Mouse (Mus musculus): ENCODE data around the gene Kmt5b.

Gene Kmt5b

DNA sequence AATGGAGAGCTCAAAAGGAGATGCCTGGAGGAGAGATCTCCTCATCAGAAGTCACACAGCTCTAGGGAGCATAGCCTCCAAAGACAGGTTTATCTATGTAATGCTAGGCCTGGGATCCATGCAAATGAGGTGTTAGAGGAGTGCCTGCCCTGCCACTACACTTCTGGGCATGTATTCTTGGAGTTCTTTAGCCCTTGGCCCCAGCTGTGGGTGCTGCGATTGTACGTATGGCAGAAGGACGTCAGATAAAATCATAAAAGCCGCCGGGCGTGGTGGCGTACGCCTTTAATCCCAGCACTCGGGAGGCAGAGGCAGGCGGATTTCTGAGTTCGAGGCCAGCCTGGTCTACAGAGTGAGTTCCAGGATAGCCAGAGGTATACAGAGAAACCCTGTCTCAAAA, 78.1 kb downstream of the Kmt5b start:
- DNase-seq, result no peak

DNA sequence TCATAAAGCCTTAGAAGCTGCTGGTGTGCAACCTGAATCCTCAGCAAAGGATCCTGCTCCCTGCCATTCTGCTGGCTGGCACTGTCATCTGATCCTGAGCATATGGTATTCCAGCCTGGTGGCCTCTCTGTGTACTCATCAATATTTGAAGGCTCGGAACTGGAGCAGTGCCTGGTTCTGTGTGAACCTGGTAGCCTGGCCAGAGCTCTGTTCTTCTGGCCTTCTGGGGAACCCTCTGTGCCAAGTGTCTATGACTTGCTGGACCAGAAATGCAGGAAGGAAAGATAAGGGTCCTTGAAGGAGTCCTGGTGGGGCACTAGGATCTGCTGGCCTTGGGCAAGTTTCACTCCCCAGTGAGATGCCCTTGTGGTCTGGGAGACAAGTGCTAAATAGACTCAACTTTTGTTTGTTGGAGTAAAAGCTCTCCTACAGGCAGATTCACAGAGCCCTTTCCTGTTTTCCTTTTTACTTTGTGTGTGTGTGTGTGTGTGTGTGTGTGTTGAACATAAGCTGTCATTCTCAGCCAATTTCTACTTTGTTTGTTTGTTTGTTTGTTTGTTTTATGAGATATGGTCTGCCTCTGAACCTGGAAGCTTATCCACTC, 78.7 kb downstream of the Kmt5b start:
- no peak for DNase-seq

DNA sequence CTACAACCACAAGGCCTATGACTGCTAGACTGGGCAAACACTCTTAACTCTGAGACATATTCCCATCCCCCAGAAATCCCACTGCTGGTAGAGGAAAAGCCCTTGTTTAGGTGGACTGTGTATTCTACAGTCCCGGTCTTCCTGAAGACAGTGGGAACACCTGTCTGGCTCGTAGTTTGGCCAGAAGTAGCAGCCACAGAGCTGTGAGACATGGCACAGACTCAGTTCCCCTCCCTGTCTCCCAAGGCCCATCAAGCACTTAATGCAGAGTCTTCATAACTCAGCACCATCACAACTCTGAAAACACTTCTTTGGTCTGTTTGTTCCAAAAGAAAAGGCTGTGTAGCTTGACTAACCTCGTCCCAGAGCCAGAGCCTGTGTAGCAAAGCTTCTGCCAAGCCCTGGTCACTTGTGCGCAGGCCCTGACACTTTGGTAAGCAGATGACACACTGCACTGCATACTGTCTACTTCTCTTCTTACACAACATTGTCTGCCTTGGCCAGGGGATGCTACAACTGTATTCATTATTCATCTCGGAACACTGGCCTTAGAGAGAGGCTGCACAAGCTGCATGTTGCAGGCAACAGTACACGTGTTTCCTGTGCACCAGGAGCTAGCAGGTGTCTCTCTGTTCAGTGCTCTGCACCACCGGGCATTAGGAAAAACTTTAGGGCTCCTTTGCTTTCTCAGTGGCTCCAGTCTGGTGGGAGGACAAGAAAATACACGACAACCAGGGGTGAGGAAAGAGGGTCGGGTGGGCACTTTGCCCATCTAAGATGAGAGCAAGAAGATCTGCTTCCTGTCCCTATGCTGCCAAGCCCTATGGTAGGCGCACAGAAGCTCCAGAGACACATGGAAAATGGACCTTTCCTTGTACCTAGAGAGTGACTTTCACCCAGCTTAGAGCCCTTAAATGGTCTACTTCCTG, 79.7 kb downstream of the Kmt5b start:
- DNase-seq, result no peak

DNA sequence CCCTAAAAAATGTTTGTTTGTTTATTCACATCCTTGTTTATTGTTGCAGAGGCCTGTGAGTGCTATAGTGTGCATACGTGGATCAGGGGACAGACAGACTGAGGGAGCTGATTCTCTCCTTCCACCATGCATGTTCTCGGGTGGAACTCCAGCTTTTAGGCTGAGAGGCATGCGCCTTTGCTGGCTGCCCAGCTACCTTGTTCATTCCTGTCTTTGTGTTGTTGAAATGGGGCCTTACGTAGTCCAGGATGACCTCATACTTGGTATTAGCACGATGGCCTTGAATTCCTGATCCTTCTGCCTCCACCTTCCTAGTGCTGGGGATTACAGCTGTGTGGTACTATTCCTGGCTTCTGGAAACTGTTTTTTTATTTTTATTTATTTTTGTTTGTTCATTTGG, 80.5 kb downstream of the Kmt5b start:
- DNase-seq, result no peak

DNA sequence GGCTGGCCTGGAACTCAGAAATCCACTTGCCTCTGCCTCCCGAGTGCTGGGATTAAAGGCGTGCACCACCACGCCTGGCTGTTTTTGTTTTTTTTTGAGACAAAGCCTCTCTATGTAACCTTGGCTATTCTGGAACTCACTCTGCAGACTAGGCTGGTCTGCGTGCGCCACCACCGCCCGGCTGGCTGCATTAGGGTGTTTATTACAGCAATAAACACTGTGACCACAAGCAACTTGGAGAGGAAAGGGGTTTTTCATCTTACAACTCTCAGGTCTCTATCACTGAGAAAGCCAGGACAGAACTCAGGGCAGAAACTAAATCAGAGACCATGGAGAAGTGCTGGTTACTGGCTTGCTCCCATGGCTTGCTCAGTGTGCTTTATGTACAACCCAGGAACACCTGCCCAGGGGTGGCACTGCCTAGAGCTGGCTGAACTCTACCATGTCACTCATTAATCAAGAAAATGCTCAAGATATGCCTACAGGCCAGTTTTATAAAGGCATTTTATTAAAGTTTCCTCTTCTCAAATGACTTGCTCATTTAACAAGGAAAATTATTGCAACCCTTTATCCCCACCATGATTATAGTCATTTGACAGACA, 81.1 kb downstream of the Kmt5b start:
- DNase-seq, result no peak

DNA sequence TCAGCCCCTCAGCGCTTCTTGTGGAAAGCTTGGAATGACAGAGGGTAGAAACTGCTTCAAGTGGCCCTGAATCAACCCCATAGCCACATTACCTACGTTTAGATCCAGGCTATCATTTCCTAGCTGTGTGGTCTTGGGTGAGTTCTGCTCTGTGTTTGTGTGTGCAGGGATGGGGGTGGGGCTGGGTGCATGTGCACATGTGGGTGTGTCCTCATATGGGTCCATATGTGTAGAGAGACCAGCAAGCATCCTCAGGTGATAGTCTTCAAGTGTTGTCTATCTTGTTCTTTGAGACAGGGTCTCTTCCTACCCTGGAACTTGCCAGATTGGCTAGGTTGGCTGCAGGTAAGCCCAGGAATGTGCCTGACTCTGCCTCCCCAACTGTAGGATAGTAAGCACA, 82.0 kb downstream of the Kmt5b start:
- DNase-seq, result no peak

DNA sequence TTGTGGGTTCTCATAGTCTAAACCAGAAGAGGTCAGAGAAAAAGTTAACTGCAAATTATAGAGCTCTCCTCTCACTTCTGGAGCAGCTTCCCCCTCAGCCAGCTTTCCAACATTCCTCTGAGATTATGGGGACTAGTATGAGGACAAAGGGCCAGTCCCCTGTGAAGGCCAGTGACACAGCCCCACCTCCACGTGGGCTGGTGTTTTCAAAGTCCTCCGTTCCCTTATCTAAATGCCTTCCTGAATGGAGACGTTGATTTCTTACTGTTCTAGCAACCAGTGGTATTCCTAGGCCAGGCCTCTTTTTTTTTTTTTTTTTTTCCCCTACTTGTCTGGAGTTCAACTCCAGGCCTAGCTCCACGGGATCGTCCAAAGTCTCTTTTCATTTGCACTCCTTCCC, 82.9 kb downstream of the Kmt5b start:
- DNase-seq, result no peak

DNA sequence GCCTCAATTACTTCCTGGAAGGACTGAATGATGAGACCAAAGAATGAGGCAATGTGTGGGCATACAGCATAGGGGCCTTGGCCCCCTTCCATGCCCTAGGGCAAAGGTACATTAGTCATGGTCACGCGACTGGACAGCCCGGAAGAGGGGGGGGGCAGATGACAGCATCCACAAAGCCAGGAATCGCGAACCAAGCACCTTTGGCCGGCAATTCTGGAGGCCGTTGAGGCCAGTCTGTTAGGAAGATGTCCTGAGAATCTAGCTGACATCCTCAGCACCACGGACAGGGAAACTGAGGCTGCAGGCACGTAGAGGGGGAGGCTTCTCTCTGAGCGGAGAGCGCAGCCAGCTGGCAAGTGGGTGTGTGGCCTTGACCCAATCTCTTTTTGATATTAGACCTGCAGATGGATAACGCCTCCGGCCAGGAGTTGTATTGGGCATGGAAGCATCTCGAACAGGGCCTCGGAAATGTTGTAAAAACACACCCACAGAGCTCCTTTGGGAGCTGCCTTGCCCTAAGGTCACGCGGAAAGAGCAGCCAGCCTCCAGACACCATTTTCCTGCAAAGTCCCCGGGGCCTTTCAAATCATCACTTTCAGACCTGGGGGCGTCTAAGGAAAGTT, 83.7 kb downstream of the Kmt5b start:
- DNase-seq, result peak in 1 of 2 experiments; percentile 21

DNA sequence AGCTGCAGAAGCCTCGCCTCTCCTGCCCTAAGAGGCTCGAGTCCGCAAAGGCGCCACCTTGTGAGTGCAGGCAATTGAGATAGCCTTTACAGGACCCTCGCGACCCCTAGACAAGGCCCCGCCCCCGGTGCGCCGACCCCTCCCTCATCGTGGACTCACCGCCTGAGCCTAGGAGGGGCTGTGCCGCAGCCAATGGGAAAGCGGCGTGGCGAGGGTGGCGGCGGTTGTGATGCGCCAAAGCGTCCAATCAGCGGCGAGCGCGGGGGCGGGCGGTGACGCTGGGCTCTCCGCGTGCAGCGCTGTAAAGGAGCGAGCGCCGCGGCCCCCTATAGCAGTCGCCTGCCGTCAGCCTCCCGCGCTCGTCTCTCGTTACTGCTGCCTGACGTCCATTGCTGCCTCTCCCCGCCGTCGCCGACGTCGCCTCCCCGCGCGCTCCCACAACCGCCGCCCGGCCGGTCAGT, 84.3 kb downstream of the Kmt5b start, which contains the start of gene Chka:
Chka (plus strand) TSS at position 272 of the 461 bp plus-strand sequence.
- peak; percentile 94 to 97 for DNase-seq

DNA sequence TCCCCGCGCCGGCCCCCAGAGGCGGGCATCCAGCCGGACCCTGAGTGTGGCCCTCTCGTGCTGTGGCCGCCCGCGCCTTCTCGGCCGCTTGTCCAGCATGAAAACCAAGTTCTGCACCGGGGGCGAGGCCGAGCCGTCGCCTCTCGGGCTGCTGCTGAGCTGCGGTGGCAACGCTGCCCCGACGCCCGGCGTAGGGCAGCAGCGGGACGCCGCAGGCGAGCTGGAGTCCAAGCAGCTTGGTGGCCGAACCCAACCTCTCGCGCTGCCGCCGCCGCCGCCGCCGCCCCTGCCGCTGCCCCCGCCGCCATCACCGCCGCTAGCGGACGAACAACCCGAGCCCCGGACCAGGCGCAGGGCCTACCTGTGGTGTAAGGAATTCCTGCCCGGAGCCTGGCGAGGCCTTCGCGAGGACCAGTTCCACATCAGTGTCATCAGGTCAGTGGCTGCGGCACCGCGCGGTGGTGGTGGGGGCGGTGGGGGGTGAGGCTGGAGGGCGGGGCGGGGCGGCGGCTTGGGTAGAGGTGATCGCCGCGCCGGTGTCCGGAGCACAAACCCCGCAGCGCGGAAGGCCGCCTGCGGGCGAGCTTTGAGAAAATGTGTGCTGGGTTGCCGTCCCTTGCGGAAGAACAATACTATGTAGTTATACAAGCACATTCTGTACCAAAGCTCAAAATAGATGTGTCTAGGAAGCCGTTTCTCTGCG, 84.9 kb downstream of the Kmt5b start:
- peak; percentile 38 to 54 for DNase-seq

DNA sequence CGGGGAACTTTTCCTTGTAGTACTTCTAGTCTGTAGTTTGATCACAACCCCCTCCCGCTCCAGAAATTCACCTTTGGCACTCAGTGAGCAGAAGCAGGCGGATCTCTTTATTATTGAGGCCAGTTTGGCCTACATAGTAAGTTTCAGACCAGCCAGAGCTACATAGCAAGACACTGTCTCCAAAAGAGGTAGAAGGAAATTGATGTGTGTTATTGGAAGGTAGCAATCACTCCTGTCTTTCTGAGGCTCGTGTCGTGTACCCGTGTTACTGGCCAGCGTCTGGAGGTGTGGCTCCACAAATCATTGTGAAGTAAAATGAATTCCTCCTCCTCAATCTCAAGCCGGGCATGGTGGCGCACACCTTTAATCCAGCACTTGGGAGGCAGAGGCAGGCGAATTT, 85.9 kb downstream of the Kmt5b start:
- DNase-seq, result no peak

DNA sequence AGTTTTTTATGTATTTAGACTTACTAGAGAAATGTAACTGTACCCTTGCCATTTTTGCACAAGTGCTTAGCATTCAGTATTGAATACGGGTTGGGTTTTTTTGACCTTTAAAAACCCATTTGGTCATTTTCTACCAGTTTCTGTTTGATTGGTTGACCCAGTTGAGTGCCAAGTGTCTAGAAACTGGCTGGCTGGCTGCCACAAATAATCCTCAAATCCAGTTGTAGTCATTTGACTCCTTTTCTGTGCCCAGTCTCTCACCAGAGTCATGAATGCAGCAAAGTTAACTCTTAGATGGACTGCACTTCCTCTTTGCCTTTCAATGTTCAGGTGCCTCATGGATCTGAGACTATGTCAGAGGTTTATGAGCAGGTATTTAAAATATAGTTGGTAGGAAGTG, 86.7 kb downstream of the Kmt5b start:
- DNase-seq, result no peak

DNA sequence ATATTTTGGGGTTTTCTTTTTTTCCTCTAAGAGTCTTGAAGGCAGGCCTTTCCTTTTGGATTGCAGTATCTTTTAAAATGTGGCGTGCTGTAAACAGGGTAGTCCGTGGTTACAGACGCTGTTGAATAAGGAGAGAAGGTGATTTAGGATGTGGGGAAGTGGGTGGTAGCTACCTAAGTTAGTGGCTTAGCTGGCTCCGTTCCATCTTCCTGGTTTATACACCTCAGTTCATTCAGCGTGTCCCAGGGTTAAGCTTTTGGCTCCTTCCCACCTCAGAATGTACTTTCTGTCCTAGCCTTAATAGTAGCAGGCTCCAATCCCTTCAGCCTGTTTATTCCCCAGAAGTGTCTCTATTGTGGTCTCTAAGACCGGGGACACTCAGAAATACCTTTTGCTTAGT, 87.9 kb downstream of the Kmt5b start:
- no peak for DNase-seq

DNA sequence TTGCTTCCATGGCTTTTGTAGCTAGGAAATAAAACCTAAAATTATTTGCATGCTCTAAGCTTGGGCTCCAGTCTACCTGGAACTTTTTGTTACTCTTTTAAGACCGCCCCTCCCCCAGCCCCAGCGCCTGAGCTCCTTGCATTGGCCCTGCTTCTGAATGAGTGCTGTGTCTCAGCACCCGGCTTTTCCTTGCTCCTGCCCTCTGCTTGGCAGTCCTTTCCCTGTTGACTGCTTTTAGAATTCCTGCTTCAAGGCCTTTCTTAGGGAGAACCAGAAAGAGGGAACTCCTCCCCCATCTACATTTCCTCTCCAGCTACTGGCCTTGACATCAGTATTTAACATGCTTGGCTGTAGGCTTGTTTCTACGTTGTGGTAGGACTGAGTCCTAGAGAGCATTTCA, 88.4 kb downstream of the Kmt5b start:
- DNase-seq, result no peak

DNA sequence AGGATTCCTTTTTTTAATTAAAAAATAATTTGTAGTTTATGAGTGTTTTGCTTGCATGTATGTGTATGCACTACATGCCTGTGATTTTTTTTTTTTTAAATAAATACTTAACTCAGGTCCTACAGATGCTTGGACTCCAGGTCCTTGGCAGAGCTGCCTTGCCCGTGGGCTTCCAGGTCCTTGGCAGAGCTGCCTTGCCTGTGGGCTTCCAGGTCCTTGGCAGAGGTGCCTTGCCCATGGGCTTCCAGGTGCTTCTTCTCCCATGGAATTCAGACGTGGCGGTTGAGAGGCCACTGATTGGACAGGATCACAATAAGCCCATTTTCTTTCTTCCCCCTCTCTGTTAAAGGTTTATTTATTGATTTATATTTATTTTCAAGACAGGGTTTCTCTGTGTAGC, 90.0 kb downstream of the Kmt5b start:
- no peak for DNase-seq

DNA sequence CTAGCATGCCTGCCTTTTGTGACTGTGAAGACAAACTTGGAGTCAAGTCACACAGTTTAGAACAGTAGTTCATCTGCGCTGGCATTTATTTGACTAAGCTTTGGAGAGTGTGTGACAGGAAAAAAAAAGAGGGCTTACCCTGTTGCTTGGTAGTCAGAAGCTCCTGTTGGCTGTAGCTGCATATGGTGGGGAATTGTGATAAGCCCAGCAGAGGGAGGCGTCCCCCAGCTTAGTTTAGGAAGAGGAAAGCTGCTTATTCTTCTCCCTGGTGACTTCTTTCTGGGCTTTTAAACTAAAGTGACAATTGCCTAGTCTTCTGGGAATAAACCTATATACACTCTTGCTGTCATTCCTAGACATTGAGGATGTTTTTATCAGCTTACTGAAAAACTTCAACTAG, 95.5 kb downstream of the Kmt5b start:
- DNase-seq, result no peak

DNA sequence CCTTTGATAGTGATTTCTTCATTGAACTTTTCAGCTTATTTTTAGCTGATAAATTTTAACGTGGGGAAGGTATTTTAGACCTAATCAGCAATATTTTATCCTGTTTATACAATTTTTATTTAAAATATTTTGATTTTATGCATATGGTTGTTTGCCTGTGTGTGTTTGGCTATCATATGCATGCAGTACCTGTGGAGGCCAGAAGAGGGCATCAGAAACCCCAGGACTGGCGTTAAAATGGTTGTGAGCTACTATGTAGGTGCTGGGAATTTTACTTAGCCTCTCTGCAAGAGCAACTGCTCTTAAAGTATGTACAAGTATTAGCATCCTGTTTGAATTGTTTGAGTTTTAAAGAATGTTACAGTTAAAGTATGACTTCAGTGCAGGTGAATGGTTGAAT, 97.7 kb downstream of the Kmt5b start:
- no peak for DNase-seq
